Mouse (Mus musculus) lung, postnatal 10 days (tissue): ENCODE measurements around the gene Cdc42ep1.

ENCODE experiments used
- DNase-seq: peaks from one replicate; pipeline ENCODE4 v3.0.0; 2021

The Cdc42ep1 gene

DNA sequence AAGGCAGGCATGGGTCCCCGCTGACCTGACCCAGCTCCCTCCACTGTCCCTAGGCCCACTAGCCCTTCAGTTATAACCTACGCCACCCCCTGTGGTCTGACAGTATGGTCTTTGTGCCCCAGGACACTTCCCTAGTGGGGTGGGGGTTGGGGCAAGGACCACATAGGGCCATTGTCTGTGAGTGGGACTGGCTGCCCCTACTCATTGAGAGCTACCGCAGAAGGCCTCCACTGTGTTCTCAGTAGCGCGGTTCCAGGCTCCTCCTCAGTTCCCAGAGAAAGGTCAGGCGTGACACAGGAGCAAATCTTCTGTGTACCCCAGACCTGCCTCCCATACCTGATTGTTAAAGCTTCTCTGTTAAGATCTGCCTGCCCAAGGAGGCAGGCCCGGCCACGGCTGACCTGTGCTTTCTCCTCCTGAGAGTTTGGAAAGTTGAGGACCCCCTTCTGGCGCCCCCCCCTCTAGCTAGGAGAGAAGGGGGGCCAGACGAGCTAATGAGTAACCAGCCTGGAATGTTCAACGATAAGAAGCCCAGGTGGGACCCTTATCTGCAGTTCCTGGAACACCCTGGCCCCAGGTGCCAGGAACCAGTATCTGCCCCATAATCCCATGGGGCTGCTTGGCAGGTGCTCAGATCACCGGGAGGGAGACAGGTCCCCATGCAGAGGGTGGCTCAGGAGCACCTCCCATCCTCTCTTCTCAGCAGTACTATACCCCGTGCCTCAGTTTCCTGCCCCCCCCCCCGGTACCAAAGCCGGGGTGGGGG is 7.8 kb downstream of the Cdc42ep1 start:
- DNase-seq: peak; percentile 24

- peak; percentile 34 for DNase-seq
Measured at GRCm38 (mm10) chr15:78850944-78851343, 8.5 kb downstream of the Cdc42ep1 start.

- peak; percentile 96 for DNase-seq
Measured at GRCm38 (mm10) chr15:78851505-78852153, 9.2 kb downstream of the Cdc42ep1 start.

DNA sequence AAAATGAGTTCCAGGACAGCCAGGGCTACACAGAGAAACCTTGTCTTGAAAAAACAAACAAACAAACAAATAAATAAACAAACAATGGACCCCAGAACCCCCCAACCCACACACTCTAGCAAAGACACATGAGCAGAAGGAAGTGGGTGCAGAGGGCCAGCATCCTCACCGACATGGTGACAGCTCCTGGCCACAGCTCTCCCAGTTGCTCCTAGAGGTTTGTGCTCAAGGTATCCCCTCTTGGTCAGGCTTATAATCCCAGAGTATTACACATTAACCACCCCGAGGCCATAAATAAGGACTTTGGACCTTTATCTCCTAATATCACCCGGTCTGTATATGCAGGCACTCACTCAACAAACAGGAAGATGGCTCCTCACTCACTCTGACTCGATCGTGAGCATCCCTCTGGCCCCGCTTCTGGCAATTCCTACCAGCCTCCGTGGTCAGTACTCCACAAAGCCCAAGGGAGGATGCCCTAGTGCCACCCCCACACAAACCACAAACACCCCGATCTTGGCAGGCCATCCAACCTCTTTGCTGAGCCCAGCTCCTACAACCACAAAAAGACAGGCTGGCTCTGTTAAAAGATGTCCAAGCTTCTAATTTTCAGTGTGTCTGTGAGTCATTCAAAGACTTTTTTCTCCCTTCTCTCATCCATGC is 13.0 kb downstream of the Cdc42ep1 start, which contains the start of gene Lgals2:
Gene Lgals2, minus strand, starts transcription at position 227 of the 663 bp plus-strand sequence.
- DNase-seq: peak; percentile 52

GRCm38 (mm10) chr15:78857009-78857408 is 14.6 kb downstream of the Cdc42ep1 start:
- DNase-seq: peak; percentile 54

DNA sequence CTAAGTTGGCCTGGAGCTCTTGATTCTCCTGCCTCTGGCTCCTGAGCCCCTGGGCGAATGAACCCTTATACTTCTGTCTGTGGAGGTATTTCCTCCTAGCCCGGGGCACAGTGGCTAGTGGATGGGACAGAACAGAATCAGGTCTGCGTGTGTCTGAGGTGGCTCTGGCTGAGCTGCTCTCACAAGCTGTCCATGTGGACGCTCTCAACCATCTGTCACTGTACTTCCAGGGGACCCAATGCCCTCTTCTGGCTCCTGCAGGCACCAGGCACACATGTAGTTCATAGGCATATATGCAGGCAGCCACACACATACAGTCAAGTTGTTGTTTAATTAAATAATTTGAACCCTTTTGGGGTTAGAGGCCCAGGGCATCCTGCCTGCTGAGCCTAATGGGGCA is 16.9 kb downstream of the Cdc42ep1 start:
- no peak for DNase-seq

DNA sequence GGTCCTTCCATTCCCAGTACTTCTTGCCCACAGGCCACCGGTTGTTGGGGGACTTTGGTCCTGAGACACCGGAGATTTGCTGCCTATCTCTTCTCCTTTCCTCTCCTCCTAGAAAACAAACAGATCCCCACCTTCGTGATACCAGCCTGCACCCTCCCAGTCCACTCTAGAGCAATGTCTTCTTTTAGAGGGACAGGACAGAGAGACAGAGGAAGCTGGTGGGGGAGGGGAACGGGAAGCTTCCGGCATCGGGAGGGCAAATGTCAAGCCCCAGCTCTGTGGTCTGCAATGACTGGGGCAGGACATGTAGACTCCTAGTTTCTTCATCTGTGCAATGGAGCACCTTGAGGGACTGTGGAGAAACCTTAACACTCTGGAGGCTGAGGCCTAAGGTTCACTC is 17.3 kb downstream of the Cdc42ep1 start:
- peak; percentile 67 for DNase-seq

DNA sequence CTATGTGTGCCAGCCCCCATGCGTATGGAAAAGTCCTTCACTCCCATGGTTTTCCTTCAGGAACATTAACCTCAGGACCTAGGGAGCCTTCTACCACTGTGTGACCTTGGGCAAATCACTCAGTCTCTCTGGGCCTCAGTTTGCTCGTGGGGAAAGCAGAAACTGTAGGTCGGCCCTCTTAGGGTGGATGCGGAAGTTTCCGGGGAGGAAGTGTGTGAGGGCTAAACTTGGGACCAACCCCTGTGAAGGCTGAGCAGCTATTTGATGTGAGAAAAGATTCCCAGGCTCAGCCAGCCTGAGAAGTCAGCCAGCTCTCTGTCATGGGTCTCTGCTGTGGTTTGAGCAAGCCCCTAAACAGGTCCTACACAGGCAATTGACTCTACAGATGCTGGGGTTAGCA is 19.9 kb downstream of the Cdc42ep1 start:
- no peak for DNase-seq

DNA sequence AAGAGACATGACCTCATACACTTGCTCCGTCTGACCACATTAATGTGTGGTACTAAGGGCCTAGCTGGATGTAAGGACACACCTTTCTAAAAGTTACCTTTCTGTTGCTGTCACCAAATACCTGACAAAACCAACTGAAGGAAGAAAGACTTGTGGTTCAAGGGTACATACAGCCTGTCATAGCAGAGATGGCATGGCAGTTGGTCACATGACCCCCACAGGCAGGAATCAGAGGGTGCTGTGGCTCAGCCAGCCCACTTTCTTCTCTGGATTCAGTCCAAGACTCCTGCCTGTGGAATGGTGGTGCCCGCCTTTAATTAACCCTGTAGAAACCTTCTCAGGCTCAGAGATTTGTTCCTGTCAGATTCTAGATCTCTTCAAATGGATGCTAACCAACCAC is 20.7 kb downstream of the Cdc42ep1 start:
- DNase-seq: no peak

DNA sequence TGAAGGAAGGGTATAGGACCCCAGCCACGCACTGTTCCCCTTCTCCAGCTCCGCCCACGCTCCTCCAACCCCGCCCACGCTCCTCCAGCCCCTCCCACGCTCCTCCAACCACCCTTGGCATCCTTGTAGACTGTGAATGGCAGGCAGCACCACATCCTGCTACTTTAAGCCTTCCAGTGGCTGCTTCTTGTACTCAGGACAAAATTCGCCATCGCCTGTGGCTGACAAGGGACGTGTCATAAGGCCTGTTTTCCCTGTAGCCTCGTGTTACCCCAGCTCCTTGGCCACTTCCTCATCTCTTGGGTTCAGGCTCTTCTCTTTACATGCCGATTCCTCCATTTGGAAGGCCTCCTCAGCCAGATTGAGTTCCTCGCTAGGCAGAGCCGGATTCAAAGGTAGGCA is 21.4 kb downstream of the Cdc42ep1 start:
- DNase-seq: peak; percentile 75

- DNase-seq: peak; percentile 93
Measured at GRCm38 (mm10) chr15:78868398-78868797, 26.0 kb downstream of the Cdc42ep1 start.

DNA sequence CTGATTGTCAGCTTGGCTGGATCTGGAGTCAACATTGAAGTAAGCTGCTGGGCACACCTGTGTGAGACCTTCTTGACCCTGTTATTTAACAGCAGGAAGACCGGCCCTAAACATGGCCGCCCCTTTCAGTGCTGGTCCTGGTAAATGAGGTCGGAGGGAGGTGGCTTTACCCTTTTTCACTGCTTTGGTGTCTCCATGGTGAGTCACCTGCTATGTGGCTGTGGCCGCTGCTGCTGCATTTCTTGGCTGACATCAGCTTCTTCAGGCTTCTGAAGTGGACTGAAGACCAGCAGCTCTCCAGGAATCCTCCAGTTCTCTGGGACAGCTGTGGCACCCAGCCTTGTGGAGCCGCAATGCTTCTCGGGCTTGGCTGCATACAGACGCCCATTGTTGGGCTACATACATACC is 26.4 kb downstream of the Cdc42ep1 start:
- peak; percentile 57 for DNase-seq

- DNase-seq: peak; percentile 64
Measured at GRCm38 (mm10) chr15:78869775-78870174, 27.4 kb downstream of the Cdc42ep1 start.

DNA sequence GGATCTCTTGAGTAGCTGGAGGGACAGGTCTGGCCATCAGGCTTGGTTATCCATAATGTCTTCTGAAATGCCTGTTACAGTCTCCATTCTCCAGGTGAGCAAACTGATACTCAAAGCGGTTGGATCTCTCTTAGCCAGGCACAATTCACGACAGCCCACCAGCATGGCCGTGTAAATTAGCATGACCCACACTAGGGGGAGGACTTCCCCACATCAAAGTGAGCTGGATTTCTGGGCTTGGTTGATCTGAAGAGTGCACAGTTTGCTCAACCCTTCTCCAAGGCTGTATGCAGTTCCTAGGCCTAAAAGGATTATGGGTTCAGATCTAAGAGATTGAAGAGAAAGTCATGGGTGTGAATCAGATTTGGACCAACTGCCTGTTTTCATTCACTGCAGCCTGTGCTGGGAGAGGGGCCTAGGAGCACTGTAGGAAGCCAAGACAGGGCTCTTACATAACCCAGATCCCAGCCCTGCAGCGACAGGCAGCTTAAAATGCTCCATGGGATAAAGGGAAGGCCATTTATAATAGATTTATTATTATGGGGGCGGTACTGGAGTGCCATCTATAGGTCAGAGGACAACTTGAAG is 29.7 kb downstream of the Cdc42ep1 start:
- DNase-seq: peak; percentile 35

GRCm38 (mm10) chr15:78873803-78874435 is 31.5 kb downstream of the Cdc42ep1 start:
- DNase-seq: peak; percentile 61

- DNase-seq: no peak
Measured at GRCm38 (mm10) chr15:78874989-78875388, 32.6 kb downstream of the Cdc42ep1 start.

GRCm38 (mm10) chr15:78875537-78875936 is 33.1 kb downstream of the Cdc42ep1 start:
- no peak for DNase-seq

DNA sequence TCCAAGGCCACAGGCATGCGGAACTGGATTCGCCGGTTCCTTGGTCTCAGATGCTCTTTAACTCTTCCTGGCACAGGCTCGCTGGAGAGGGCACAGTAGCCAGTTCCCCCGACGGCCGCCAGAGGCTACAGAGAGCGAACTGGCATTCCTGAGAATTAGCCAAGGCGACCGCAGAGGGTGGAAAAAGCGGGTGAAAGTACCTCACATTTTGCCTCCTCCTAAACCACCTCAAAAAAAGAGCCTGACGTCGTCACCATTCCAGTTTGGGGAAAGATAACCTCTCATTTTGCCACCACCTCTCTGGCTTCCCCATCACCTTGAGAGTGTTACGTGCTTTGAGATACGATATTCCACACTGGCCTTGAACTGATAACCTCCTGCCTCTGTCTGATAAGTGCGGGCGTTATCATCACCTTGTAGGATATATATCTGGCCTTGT is 33.9 kb downstream of the Cdc42ep1 start:
- peak; percentile 96 for DNase-seq

DNA sequence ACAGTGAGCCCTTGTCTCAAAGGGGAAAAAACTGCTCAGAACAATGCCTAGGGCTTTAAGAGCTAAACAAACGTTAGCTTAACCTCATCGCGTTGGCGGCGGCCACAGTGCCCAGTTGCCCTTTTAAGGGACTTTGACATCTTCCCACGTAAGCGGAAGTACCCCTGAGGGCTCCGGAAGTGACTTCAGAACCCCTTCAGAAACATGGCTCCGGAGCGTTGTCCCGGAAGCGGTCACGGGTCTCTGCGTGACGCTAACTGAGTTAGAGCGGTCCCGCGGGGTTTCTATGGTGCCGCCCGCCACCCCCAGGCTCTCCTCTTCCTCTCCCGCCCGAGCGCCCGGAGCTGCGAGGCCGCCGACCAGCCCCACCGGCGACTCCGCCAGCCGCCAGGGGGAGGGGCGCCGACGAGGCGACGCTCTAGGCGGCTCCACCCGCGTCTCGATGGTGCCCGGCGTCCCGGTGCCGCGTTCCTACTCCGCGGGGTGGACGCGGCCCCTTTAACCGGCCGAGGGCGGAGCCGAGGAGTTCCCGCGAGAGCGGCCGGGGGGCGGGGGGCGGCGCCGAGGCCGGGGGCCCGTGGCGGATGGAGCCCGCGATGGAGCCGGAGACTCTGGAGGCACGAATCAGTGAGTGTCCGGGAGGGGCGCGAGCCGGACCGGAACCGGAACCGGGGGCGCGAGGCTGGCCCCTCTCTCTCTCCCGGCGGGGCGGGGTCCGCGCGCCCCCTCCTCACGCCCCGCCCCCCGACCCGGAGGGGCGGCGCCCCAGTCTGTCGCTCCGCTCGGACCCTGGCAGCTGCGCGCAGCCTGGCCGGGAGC is 34.8 kb downstream of the Cdc42ep1 start, which contains the start of gene Gga1:
Gene Gga1, plus strand, starts transcription at position 200 of the 819 bp plus-strand sequence.
- DNase-seq: peak; percentile 97

DNA sequence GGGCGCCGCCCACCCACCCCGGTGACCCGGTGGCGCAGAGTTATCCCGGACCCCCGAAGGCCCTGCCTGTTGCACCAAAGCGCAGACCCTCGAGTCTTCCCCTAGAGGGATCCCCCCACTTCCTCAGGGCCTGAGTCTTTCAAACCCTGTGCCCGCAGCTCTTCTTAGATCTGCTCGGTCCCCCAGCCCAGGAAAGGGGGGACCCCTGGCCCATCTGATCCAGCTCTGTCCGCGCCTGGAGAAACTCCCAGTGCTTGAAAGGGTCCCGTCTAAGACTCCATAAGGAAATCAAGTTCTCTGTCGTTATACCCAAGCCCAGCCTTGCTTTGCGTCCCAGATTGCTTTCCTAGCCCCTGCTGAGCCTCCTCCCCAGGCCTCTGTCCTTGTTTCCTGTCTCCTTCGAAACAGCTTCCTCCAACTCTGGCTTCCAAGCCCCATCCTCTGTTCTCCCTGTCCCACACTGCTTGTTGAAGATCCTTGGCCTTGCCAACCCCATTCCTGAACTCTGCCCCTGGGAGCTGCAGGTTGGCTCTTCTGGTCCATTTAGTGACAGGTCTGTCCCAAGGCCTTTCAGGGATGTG is 35.5 kb downstream of the Cdc42ep1 start:
- peak; percentile 48 for DNase-seq

DNA sequence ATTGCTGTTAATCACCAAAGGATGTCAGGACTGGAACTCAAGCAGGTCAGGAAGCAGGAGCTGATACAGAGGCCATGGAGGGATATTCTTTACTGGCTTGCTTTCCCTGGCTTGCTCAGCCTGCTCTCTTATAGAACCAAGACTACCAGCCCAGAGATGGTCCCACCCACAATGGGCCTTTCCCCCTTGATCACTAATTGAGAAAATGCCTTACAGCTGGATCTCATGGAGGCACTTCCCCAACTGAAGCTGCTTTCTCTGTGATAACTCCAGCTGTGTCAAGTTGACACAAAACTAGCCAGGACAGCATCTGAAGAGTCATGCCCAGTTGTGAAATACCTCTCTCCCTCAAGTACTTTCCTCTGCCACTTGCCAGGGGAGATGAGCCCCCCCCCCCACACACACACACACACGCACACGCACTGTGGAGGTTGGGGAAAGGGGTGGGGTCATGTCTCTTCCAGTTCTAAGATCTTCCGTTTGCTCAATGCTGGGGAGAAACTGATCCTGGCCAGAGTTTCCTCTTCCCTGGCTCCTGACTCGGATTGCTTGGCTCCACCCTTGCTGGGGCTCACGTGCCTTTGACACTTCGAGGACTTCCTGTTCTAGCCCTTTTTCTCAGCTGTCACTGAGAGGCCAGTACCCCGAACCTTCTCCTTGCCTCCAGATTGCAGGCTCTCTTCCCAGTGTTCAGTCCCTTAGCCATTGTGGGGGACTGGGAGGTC is 36.5 kb downstream of the Cdc42ep1 start:
- DNase-seq: peak; percentile 73
